Mouse (Mus musculus) ES-E14 (cell line): ENCODE measurements at regions not wholly inside any gene's neighbourhood (a gene's known extent, or its start where the extent isn't known, plus 50 kb on each side); places are given as distances from the start of the nearest gene placed in this dataset.

ENCODE experiments used
- DNase-seq: peaks from one replicate; pipeline ENCODE4 v3.0.0-alpha.2; 2013; ENCODE audit warnings: low read depth, low spot score
- H3K27ac ChIP-seq: 2 replicates; pipeline ENCODE4 v1.5.1; 2012; ENCODE audit warnings: low read depth, mild to moderate bottlenecking, low read length, moderate library complexity, mixed read lengths; ENCODE audit not compliant: poor library complexity, insufficient read depth, severe bottlenecking
- H3K36me3 ChIP-seq: 2 replicates; pipeline ENCODE4 v1.6.1; 2012; ENCODE audit warnings: mild to moderate bottlenecking, low read length, moderate library complexity, mixed read lengths; ENCODE audit not compliant: control insufficient read depth, poor library complexity, insufficient read depth, severe bottlenecking
- H3K4me1 ChIP-seq, 2 experiments: fragments of 150-350 bp in 1 of 2; sonication (generic) in 1 of 2; 2 replicates each; pipeline ENCODE4 v1.6.1; 2012; ENCODE audit warnings: low read length in 2 of 2, mild to moderate bottlenecking in 1 of 2, mixed read lengths in 1 of 2; ENCODE audit not compliant: control insufficient read depth in 2 of 2, insufficient read depth in 2 of 2, poor library complexity in 1 of 2
- H3K4me3 ChIP-seq, 2 experiments: fragments of 150-350 bp in 1 of 2; sonication (generic) in 1 of 2; 2 replicates each; pipeline ENCODE4 v1.5.1; 2012; ENCODE audit warnings: low read length in 2 of 2, low read depth in 1 of 2, mild to moderate bottlenecking in 1 of 2, mixed read lengths in 1 of 2; ENCODE audit not compliant: insufficient read depth in 1 of 2, poor library complexity in 1 of 2, severe bottlenecking in 1 of 2
- H3K9ac ChIP-seq: 2 replicates; pipeline ENCODE4 v1.6.1; 2012; ENCODE audit warnings: low read depth, mild to moderate bottlenecking, low read length, mixed read lengths; ENCODE audit not compliant: poor library complexity, insufficient read depth, severe bottlenecking
- H3K9me3 ChIP-seq: fragments of 150-350 bp; sonication (generic); 2 replicates; pipeline ENCODE4 v1.6.1; 2012; ENCODE audit warnings: low read depth, mild to moderate bottlenecking, low read length; ENCODE audit not compliant: control insufficient read depth, insufficient read depth
- CHD2 ChIP-seq: IDR thresholded peaks from 2 replicates; pipeline ENCODE4 v1.6.1; 2014; ENCODE audit warnings: mild to moderate bottlenecking, low read depth, low read length, inconsistent platforms
- HCFC1 ChIP-seq: IDR thresholded peaks from 2 replicates; pipeline ENCODE4 v1.6.1; 2012; ENCODE audit warnings: low read length, inconsistent platforms, borderline replicate concordance; ENCODE audit not compliant: insufficient read depth
- MAFK ChIP-seq: IDR thresholded peaks from 2 replicates; pipeline ENCODE4 v1.6.1; 2014; ENCODE audit warnings: mild to moderate bottlenecking, low read depth, low read length, inconsistent platforms; ENCODE audit not compliant: insufficient read depth
- ZC3H11A ChIP-seq: IDR thresholded peaks from 2 replicates; pipeline ENCODE4 v1.6.1; 2012; ENCODE audit warnings: low read depth, mild to moderate bottlenecking, inconsistent platforms, low read length, borderline replicate concordance
- ZNF384 ChIP-seq: IDR thresholded peaks from 2 replicates; pipeline ENCODE4 v1.6.1; 2012; ENCODE audit warnings: low read depth, low read length, inconsistent platforms
- in situ Hi-C, 2 experiments: fragments of 600-800 bp; cut with MboI; formaldehyde crosslinking; loops; one replicate each; pipeline ENCODE4 v1.15.1; 2025; ENCODE audit warnings: low sequenced_read_pairs in 2 of 2, inconsistent platforms in 1 of 2; ENCODE audit not compliant: unreplicated experiment in 2 of 2

GRCm38 (mm10) chr1:42436366-42436998 is 259.1 kb upstream of the Pou3f3 start:
- Histone ChIP-seq H3K36me3 (no peaks in the 10 kb centered on the region), H3K4me3 (no peak overlapping the region), H3K9ac (no peak overlapping the region), H3K4me1 (peaks cover 0 to 6% of the 10 kb centered on the region in 2 experiments; a peak in 1 of 4 replicates), H3K27ac (no peak overlapping the region), H3K9me3 (no peaks in the 10 kb centered on the region)
- peak; percentile 39 for DNase-seq
- in situ Hi-C loops = no loop called here
- TF ChIP-seq ZC3H11A (no peak), MAFK (no peak), HCFC1 (no peak), ZNF384 (no peak), CHD2 (no peak)

GRCm38 (mm10) chr1:42468365-42468764 is 227.2 kb upstream of the Pou3f3 start:
- no peaks in the 10 kb centered on the region for H3K36me3 ChIP-seq
- in situ Hi-C loops = no loop called here
- no peaks in the 10 kb centered on the region for H3K9me3 ChIP-seq
- TF ChIP-seq HCFC1 (no peak), MAFK (no peak), ZC3H11A (no peak), CHD2 (no peak), ZNF384 (no peak)
- DNase-seq = no peak
- H3K9ac ChIP-seq = no peak overlapping the region
- H3K4me1 ChIP-seq = no peaks in the 10 kb centered on the region
- no peak overlapping the region for H3K27ac ChIP-seq
- no peak overlapping the region for H3K4me3 ChIP-seq

- Histone ChIP-seq H3K27ac (no peak overlapping the region), H3K4me1 (no peaks in the 10 kb centered on the region), H3K4me3 (no peak overlapping the region), H3K36me3 (no peaks in the 10 kb centered on the region), H3K9ac (no peak overlapping the region), H3K9me3 (no peaks in the 10 kb centered on the region)
- DNase-seq = no peak
- in situ Hi-C loops = no loop called here
- TF ChIP-seq HCFC1 = no peak
- TF ChIP-seq MAFK = no peak
- TF ChIP-seq ZC3H11A = no peak
- TF ChIP-seq CHD2 = no peak
- no peak for TF ChIP-seq ZNF384
Observed at GRCm38 (mm10) chr1:42471846-42472494, 223.6 kb upstream of the Pou3f3 start.

GRCm38 (mm10) chr1:42472495-42473230 is 222.9 kb upstream of the Pou3f3 start:
- Histone ChIP-seq H3K36me3 (no peaks in the 10 kb centered on the region), H3K9ac (no peak overlapping the region), H3K27ac (no peak overlapping the region), H3K9me3 (no peaks in the 10 kb centered on the region), H3K4me1 (no peaks in the 10 kb centered on the region), H3K4me3 (no peak overlapping the region)
- in situ Hi-C loops = no loop called here
- TF ChIP-seq CHD2 (no peak), HCFC1 (no peak), ZNF384 (no peak), MAFK (no peak), ZC3H11A (no peak)
- no peak for DNase-seq
